Mouse (Mus musculus) heart, adult 2 months (tissue): Measurements from ENCODE around the gene Zzef1.

ENCODE experiments used
- CTCF ChIP-seq: fragments of 200-600 bp; IDR thresholded peaks from 2 replicates; pipeline ENCODE4 v1.8.1; 2022; ENCODE audit warnings: antibody characterized with exemption, mild to moderate bottlenecking, moderate library complexity
- POLR2A ChIP-seq: fragments of 200-500 bp; IDR thresholded peaks from 2 replicates; pipeline ENCODE4 v1.6.1; 2011; ENCODE audit warnings: mild to moderate bottlenecking, low read depth, low read length, control low read depth; ENCODE audit not compliant: insufficient read depth

GRCm38 (mm10) chr11:72847831-72848628 is 52.0 kb downstream of the Zzef1 start:
- TF ChIP-seq CTCF (no peak), POLR2A (no peak)
